Mouse (Mus musculus) CH12.LX (cell line): ENCODE measurements at regions not wholly inside any gene's neighbourhood (a gene's known extent, or its start where the extent isn't known, plus 50 kb on each side); places are given as distances from the start of the nearest gene placed in this dataset.

Experiments
- CTCF ChIP-seq, 2 experiments: IDR thresholded peaks in 1 of 2; conservative IDR thresholded peaks in 1 of 2; 2 replicates each; pipeline ENCODE4 v1.5.1; 2011 to 2012; ENCODE audit warnings: low read depth in 2 of 2, low read length in 2 of 2, improper control_type of control experiment in 1 of 2, inconsistent platforms in 1 of 2, mild to moderate bottlenecking in 1 of 2, moderate library complexity in 1 of 2
- EP300 ChIP-seq: IDR thresholded peaks from 2 replicates; pipeline ENCODE4 v1.6.1; 2011; ENCODE audit warnings: low read length, improper control_type of control experiment
- HCFC1 ChIP-seq: IDR thresholded peaks from 2 replicates; pipeline ENCODE4 v1.6.1; 2012; ENCODE audit warnings: low read depth, mild to moderate bottlenecking, inconsistent platforms, low read length, improper control_type of control experiment
- IRF4 ChIP-seq: IDR thresholded peaks from 2 replicates; pipeline ENCODE4 v1.6.1; 2014; ENCODE audit warnings: low read depth, mild to moderate bottlenecking, inconsistent platforms, low read length, improper control_type of control experiment
- MAX ChIP-seq: IDR thresholded peaks from 2 replicates; pipeline ENCODE4 v1.6.1; 2011; ENCODE audit warnings: low read length, improper control_type of control experiment
- MAZ ChIP-seq: IDR thresholded peaks from 2 replicates; pipeline ENCODE4 v1.6.1; 2012; ENCODE audit warnings: low read depth, mild to moderate bottlenecking, inconsistent platforms, low read length, improper control_type of control experiment, moderate library complexity
- NRF1 ChIP-seq: IDR thresholded peaks from 2 replicates; pipeline ENCODE4 v1.6.1; 2014; ENCODE audit warnings: low read depth, mild to moderate bottlenecking, inconsistent platforms, low read length, improper control_type of control experiment, moderate library complexity
- POLR2A ChIP-seq: IDR thresholded peaks from 2 replicates; pipeline ENCODE4 v1.6.1; 2011; ENCODE audit warnings: low read depth, mild to moderate bottlenecking, improper control_type of control experiment, low read length
- SIN3A ChIP-seq: IDR thresholded peaks from 2 replicates; pipeline ENCODE4 v1.6.1; 2012; ENCODE audit warnings: low read length, improper control_type of control experiment, inconsistent platforms
- UBTF ChIP-seq: IDR thresholded peaks from 2 replicates; pipeline ENCODE4 v1.6.1; 2012; ENCODE audit warnings: low read depth, mild to moderate bottlenecking, inconsistent platforms, low read length, improper control_type of control experiment, moderate library complexity
- USF1 ChIP-seq: IDR thresholded peaks from 2 replicates; pipeline ENCODE4 v1.6.1; 2014; ENCODE audit warnings: low read depth, mild to moderate bottlenecking, inconsistent platforms, low read length, improper control_type of control experiment
- ZNF384 ChIP-seq: IDR thresholded peaks from 2 replicates; pipeline ENCODE4 v1.6.1; 2012; ENCODE audit warnings: low read depth, low read length, improper control_type of control experiment, inconsistent platforms

GRCm38 (mm10) chr15:93095224-93095623, 179.8 kb downstream of the Gxylt1 start:
- no peak for TF ChIP-seq CTCF (conservative IDR thresholded peaks at IDR 0.05 in 1 of 2, IDR thresholded peaks at IDR 0.05 in 1 of 2; ENCODE audit: low read depth in 2 of 2, low read length in 2 of 2)
- no peak for TF ChIP-seq USF1
- no peak for TF ChIP-seq MAX
- TF ChIP-seq POLR2A: no peak
- TF ChIP-seq MAZ: no peak
- TF ChIP-seq IRF4: no peak
- TF ChIP-seq EP300: no peak
- TF ChIP-seq ZNF384: no peak
- TF ChIP-seq UBTF: no peak
- no peak for TF ChIP-seq HCFC1
- TF ChIP-seq SIN3A: no peak
- no peak for TF ChIP-seq NRF1
